Mouse (Mus musculus) C2C12 (cell line): Measurements from ENCODE around the gene Dgcr2. TPM values are rescaled to one million over a fixed set of nuclear protein-coding genes. Genes with fewer than 3 reads are reported as not detected.

Experiments
- H3K27me3 ChIP-seq: one replicate; pipeline ENCODE4 v1.6.1; 2011; ENCODE audit not compliant: control insufficient read depth, insufficient read depth, insufficient read length
- H3K36me3 ChIP-seq: one replicate; pipeline ENCODE4 v1.6.1; 2011; ENCODE audit not compliant: control insufficient read depth, insufficient read depth
- H3K4me3 ChIP-seq: one replicate; pipeline ENCODE4 v1.5.1; 2011; ENCODE audit warnings: mild to moderate bottlenecking, control low read depth; ENCODE audit not compliant: poor library complexity, insufficient read depth, severe bottlenecking
- H3K79me2 ChIP-seq: one replicate; pipeline ENCODE4 v1.6.1; 2011; ENCODE audit not compliant: control insufficient read depth, insufficient read depth
- H3K79me3 ChIP-seq: one replicate; pipeline ENCODE4 v1.6.1; 2011; ENCODE audit warnings: low read depth, control low read depth
- H3ac ChIP-seq: one replicate; pipeline ENCODE3; 2011; ENCODE audit warnings: low read depth; ENCODE audit not compliant: control insufficient read depth, insufficient read length
- CEBPB ChIP-seq: IDR thresholded peaks from one replicate; pipeline ENCODE4 v1.6.1; 2011; ENCODE audit warnings: low read depth, mild to moderate bottlenecking, control low read depth, moderate library complexity
- CTCF ChIP-seq: IDR thresholded peaks from one replicate; pipeline ENCODE4 v1.5.1; 2011; ENCODE audit not compliant: control insufficient read depth, insufficient read depth, insufficient read length
- FOSL1 ChIP-seq: IDR thresholded peaks from one replicate; pipeline ENCODE4 v1.8.0; 2011; ENCODE audit warnings: mild to moderate bottlenecking, low read length; ENCODE audit not compliant: poor library complexity, insufficient read depth, severe bottlenecking
- MAX ChIP-seq: IDR thresholded peaks from one replicate; pipeline ENCODE4 v1.6.1; 2011; ENCODE audit warnings: mild to moderate bottlenecking, control low read depth
- MYOD1 ChIP-seq: IDR thresholded peaks from one replicate; pipeline ENCODE4 v1.6.1; 2011; ENCODE audit warnings: low read depth; ENCODE audit not compliant: control insufficient read depth, insufficient read length
- MYOG ChIP-seq: IDR thresholded peaks from one replicate; pipeline ENCODE4 v1.6.1; 2011; ENCODE audit not compliant: control insufficient read depth, insufficient read length; ENCODE audit errors: extremely low read depth
- USF1 ChIP-seq: IDR thresholded peaks from one replicate; pipeline ENCODE4 v1.6.1; 2011; ENCODE audit warnings: low read depth, mild to moderate bottlenecking, control low read depth, moderate library complexity
- polyA plus RNA-seq: library from polyadenylated mRNA; unstranded; fragments of >200 nt; fragmentation: generic; extraction: Trizol; gene quantifications from one replicate; pipeline ENCODE4 v1.2.1, GENCODE M21; 2012; ENCODE audit warnings: missing spikeins

Dgcr2 gene
- polyA plus RNA-seq, 1 experiment, result 41.9 TPM

DNA sequence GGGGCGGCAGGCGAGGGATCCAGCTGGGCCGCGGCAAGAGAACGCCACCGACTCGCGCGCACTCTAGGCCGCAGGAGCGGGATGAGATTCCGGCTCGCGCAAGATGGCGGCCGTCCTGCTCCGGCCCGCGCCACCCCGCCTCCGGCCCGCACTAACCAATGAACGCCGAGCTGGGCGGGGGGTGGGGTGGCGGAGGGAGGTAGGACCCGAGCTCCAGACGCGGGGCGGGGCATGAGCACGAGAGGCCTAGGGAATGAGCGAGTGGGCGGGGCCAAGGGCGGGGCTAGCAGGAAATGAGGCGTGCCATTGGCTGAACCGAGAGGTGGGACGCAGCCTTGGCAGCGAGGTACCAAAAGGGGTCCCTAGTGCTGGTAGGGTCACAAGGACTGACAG, 6.8 kb downstream of the Dgcr2 start, which contains the start of gene Gm20518:
Gm20518 (minus strand) TSS at position 105 of the 393 bp plus-strand sequence.
- Histone ChIP-seq H3K79me3 (peaks cover 26% of the 10 kb centered on the region), H3K79me2 (peaks cover 48% of the 10 kb centered on the region), H3K4me3 (peak within 1 kb of the TSS; percentile 74), H3K27me3 (no peaks in the 10 kb centered on the region), H3K36me3 (no peaks in the 10 kb centered on the region), H3ac (peak within 1 kb of the TSS; percentile 93)
- no peak for TF ChIP-seq CTCF
- peak; percentile 33 for TF ChIP-seq MAX
- no peak for TF ChIP-seq FOSL1
- no peak for TF ChIP-seq USF1
- no peak for TF ChIP-seq MYOG
- TF ChIP-seq MYOD1, result no peak

GRCm38 (mm10) chr16:17890917-17891566, 7.3 kb downstream of the Dgcr2 start:
- peak overlapping the region; percentile 74 for H3K4me3 ChIP-seq
- TF ChIP-seq MYOG, result no peak
- TF ChIP-seq MYOD1, result peak; percentile 14
- H3K79me2 ChIP-seq, result peaks cover 53% of the 10 kb centered on the region
- no peaks in the 10 kb centered on the region for H3K36me3 ChIP-seq
- no peaks in the 10 kb centered on the region for H3K27me3 ChIP-seq
- peaks cover 30% of the 10 kb centered on the region for H3K79me3 ChIP-seq
- H3ac ChIP-seq, result peak overlapping the region; percentile 93

DNA sequence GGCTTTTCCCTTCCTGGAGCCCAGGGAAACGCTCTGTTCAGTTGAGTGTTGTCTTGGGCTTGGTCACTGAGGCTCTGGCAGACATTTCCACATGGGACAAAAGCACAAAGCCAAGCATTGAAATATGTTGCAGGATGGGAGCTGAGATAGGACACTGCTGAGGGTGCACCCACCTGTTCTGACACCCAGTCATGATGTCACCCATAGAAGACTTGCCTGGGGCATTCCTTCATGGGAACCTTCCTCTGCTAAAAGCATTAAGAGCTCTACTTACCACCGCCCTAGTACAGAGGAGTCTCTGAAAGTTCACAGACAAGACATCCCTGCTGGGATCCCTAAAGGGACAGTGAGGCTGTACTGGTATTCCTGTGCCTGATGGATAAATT, 8.0 kb downstream of the Dgcr2 start:
- Histone ChIP-seq H3ac (no peak overlapping the region), H3K79me3 (peaks cover 37% of the 10 kb centered on the region), H3K36me3 (no peaks in the 10 kb centered on the region), H3K27me3 (no peaks in the 10 kb centered on the region), H3K79me2 (peaks cover 60% of the 10 kb centered on the region), H3K4me3 (peak overlapping the region; percentile 74)
- TF ChIP-seq CTCF (no peak), CEBPB (no peak), USF1 (no peak), MYOD1 (no peak), MAX (no peak), FOSL1 (no peak), MYOG (no peak)

DNA sequence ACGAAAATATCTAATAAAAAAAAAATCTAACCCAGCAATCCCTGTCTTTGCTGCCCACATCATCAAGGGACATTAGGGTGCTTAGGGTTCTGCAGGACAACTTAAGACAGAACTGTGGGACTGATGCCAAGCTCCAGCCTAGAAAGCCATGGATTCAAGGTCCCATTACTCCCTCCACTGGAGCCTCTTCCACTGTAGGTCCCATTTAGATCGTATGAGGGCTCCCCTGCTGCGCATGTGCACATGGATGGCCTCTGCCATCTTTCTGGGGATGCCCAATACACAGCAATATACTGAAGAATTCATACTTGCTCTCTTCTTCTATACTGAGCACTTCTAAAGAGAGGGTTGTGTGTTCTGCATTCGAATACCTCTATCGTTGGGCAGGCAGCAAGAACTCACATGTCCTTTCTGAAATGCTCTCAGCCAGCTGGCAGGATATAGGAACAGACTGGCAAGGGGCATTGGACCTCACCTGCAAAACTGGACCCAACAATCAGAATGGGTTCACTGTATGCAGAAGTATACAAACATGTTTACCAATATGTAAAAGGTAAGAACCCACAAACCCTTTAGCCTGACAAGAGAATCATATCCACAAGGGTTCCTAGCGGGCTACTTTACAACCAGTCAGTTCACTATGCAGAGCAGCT, 8.5 kb downstream of the Dgcr2 start:
- no peak overlapping the region for H3K4me3 ChIP-seq
- TF ChIP-seq FOSL1, result no peak
- TF ChIP-seq MAX, result no peak
- no peak for TF ChIP-seq CTCF
- TF ChIP-seq MYOD1, result no peak
- no peak for TF ChIP-seq MYOG
- no peak for TF ChIP-seq CEBPB
- TF ChIP-seq USF1, result no peak
- H3K79me3 ChIP-seq, result peaks cover 42% of the 10 kb centered on the region
- H3K79me2 ChIP-seq, result peaks cover 65% of the 10 kb centered on the region
- H3K27me3 ChIP-seq, result no peaks in the 10 kb centered on the region
- H3K36me3 ChIP-seq, result peaks cover under 1% of the 10 kb centered on the region
- H3ac ChIP-seq, result no peak overlapping the region

DNA sequence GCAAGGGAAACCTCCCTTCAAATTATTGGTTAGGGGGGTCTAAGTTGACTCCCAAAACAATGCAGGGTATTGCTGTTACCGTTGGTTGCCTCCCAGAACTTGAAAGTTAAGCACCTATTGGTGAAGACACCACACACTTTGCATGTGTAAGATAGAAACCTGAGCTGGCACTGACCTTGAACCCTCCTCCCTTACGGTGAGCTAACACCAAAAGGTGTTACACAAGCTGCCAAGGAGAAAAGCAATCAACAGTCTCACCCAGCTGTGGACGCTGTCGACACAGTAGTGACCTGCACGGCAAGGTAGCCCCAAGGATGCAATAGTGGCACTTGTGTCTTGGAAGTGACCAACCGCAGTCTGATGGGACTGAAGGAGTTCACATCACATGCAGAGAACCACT, 14.2 kb downstream of the Dgcr2 start:
- Histone ChIP-seq H3K27me3 (no peaks in the 10 kb centered on the region), H3K79me3 (peaks cover 78% of the 10 kb centered on the region), H3K36me3 (peaks cover 16% of the 10 kb centered on the region), H3ac (no peak overlapping the region), H3K4me3 (no peak overlapping the region), H3K79me2 (peaks cover 99% of the 10 kb centered on the region)
- TF ChIP-seq MYOG, result no peak
- TF ChIP-seq FOSL1, result no peak
- TF ChIP-seq CEBPB, result no peak
- no peak for TF ChIP-seq MYOD1
- TF ChIP-seq MAX, result no peak
- no peak for TF ChIP-seq CTCF
- no peak for TF ChIP-seq USF1
